Mouse (Mus musculus) c-Kit-positive CD71-positive TER-119-negative erythroid progenitor cells, embryonic 14.5 days (primary cell): ENCODE data around the gene AC140267.1.

ENCODE experiments used
- DNase-seq: peaks from one replicate; pipeline ENCODE4 v3.0.0-alpha.2; 2013; ENCODE audit warnings: low read depth

Gene AC140267.1

GRCm38 (mm10) chr15:80228071-80228800 lies 7.4 kb upstream of the AC140267.1 start:
- DNase-seq = no peak

GRCm38 (mm10) chr15:80232331-80232730 lies 3.3 kb upstream of the AC140267.1 start:
- no peak for DNase-seq

GRCm38 (mm10) chr15:80233053-80233452 lies 2.6 kb upstream of the AC140267.1 start:
- no peak for DNase-seq

GRCm38 (mm10) chr15:80233733-80234509 lies 1.7 kb upstream of the AC140267.1 start, which contains the start of gene Mief1:
Gene Mief1, plus strand, starts transcription at chr15:80234018.
- peak; percentile 97 for DNase-seq

GRCm38 (mm10) chr15:80248135-80248534 lies 12.5 kb downstream of the AC140267.1 start:
- DNase-seq = no peak

GRCm38 (mm10) chr15:80248596-80248995 lies 13.0 kb downstream of the AC140267.1 start:
- no peak for DNase-seq

- no peak for DNase-seq
Observed at GRCm38 (mm10) chr15:80249672-80250071, 14.0 kb downstream of the AC140267.1 start.

- peak; percentile 62 for DNase-seq
Observed at GRCm38 (mm10) chr15:80250586-80250985, 15.0 kb downstream of the AC140267.1 start.

GRCm38 (mm10) chr15:80253530-80253929 lies 17.9 kb downstream of the AC140267.1 start:
- no peak for DNase-seq

GRCm38 (mm10) chr15:80254207-80254606 lies 18.6 kb downstream of the AC140267.1 start:
- no peak for DNase-seq

GRCm38 (mm10) chr15:80254847-80255645 lies 19.4 kb downstream of the AC140267.1 start, which contains the start of gene Atf4:
Gene Atf4, plus strand, starts transcription at chr15:80255184.
- peak; percentile 96 for DNase-seq

- DNase-seq = peak; percentile 63
Observed at GRCm38 (mm10) chr15:80255646-80256121, 20.0 kb downstream of the AC140267.1 start.

GRCm38 (mm10) chr15:80256242-80256641 lies 20.6 kb downstream of the AC140267.1 start:
- no peak for DNase-seq

- DNase-seq = no peak
Observed at GRCm38 (mm10) chr15:80256656-80257601, 21.3 kb downstream of the AC140267.1 start.

GRCm38 (mm10) chr15:80257602-80258239 lies 22.1 kb downstream of the AC140267.1 start:
- no peak for DNase-seq

GRCm38 (mm10) chr15:80258240-80259170 lies 22.9 kb downstream of the AC140267.1 start:
- peak; percentile 71 for DNase-seq

GRCm38 (mm10) chr15:80259406-80260045 lies 23.9 kb downstream of the AC140267.1 start:
- no peak for DNase-seq

- DNase-seq = peak; percentile 79
Observed at GRCm38 (mm10) chr15:80260677-80261076, 25.0 kb downstream of the AC140267.1 start.

- no peak for DNase-seq
Observed at GRCm38 (mm10) chr15:80261100-80261499, 25.5 kb downstream of the AC140267.1 start.
